Mouse (Mus musculus): ENCODE results near the gene Lrrc4c.

Lrrc4c gene

GRCm38 (mm10) chr2:97478175-97478924, 1160.4 kb downstream of the Lrrc4c start:
- no peak for DNase-seq (ENCODE audit: low spot score)

- DNase-seq (ENCODE audit: low spot score) = no peak
Measured at GRCm38 (mm10) chr2:97478925-97479298, 1160.9 kb downstream of the Lrrc4c start.

- DNase-seq (ENCODE audit: low spot score) = no peak
Measured at GRCm38 (mm10) chr2:97484990-97485389, 1167.0 kb downstream of the Lrrc4c start.

- DNase-seq (ENCODE audit: low spot score) = no peak
Measured at GRCm38 (mm10) chr2:97485609-97486008, 1167.6 kb downstream of the Lrrc4c start.

- DNase-seq (ENCODE audit: low spot score) = no peak
Measured at GRCm38 (mm10) chr2:97487567-97487966, 1169.6 kb downstream of the Lrrc4c start.

- DNase-seq (ENCODE audit: low spot score) = no peak
Measured at GRCm38 (mm10) chr2:97497069-97497468, 1179.1 kb downstream of the Lrrc4c start.

GRCm38 (mm10) chr2:97502501-97502900, 1184.5 kb downstream of the Lrrc4c start:
- DNase-seq (ENCODE audit: low spot score) = no peak

GRCm38 (mm10) chr2:97504902-97505301, 1186.9 kb downstream of the Lrrc4c start:
- no peak for DNase-seq (ENCODE audit: low spot score)

GRCm38 (mm10) chr2:97524256-97524922, 1206.4 kb downstream of the Lrrc4c start:
- DNase-seq (ENCODE audit: low spot score) = no peak

- DNase-seq (ENCODE audit: low spot score) = no peak
Measured at GRCm38 (mm10) chr2:97525107-97525506, 1207.1 kb downstream of the Lrrc4c start.

GRCm38 (mm10) chr2:97530622-97531021, 1212.7 kb downstream of the Lrrc4c start:
- DNase-seq (ENCODE audit: low spot score) = no peak

GRCm38 (mm10) chr2:97543691-97544672, 1226.0 kb downstream of the Lrrc4c start:
- no peak for DNase-seq (ENCODE audit: low spot score)

GRCm38 (mm10) chr2:97544673-97545071, 1226.7 kb downstream of the Lrrc4c start:
- DNase-seq (ENCODE audit: low spot score) = no peak

- no peak for DNase-seq (ENCODE audit: low spot score)
Measured at GRCm38 (mm10) chr2:97545946-97546345, 1228.0 kb downstream of the Lrrc4c start.

GRCm38 (mm10) chr2:97564509-97564908, 1246.5 kb downstream of the Lrrc4c start:
- DNase-seq (ENCODE audit: low spot score) = no peak

GRCm38 (mm10) chr2:97568954-97569353, 1251.0 kb downstream of the Lrrc4c start:
- no peak for DNase-seq (ENCODE audit: low spot score)

- DNase-seq (ENCODE audit: low spot score) = no peak
Measured at GRCm38 (mm10) chr2:97574921-97575320, 1257.0 kb downstream of the Lrrc4c start.

GRCm38 (mm10) chr2:97581132-97581531, 1263.2 kb downstream of the Lrrc4c start:
- no peak for DNase-seq (ENCODE audit: low spot score)

GRCm38 (mm10) chr2:97586322-97586721, 1268.4 kb downstream of the Lrrc4c start:
- no peak for DNase-seq (ENCODE audit: low spot score)

- DNase-seq (ENCODE audit: low spot score) = no peak
Measured at GRCm38 (mm10) chr2:97590563-97590962, 1272.6 kb downstream of the Lrrc4c start.

- no peak for DNase-seq (ENCODE audit: low spot score)
Measured at GRCm38 (mm10) chr2:97604182-97604581, 1286.2 kb downstream of the Lrrc4c start.

GRCm38 (mm10) chr2:97604688-97605215, 1286.8 kb downstream of the Lrrc4c start:
- no peak for DNase-seq (ENCODE audit: low spot score)

Data from ovary, postnatal 14 days (tissue).